Mouse (Mus musculus) CD4-positive, CD25-positive, alpha-beta regulatory T cell, adult 9 weeks (primary cell): ENCODE measurements around the gene Gtf2f2. TPM values are rescaled to one million over a fixed set of nuclear protein-coding genes. Genes with fewer than 3 reads are reported as not detected.

Experiments used
- polyA plus RNA-seq: library from polyadenylated mRNA; unstranded; fragments of 100-300 nt; shearing (Covaris generic); gene quantifications from one replicate; pipeline ENCODE4 v1.2.1, GENCODE M21; 2017

Gene Gtf2f2
- 50.5 TPM for polyA plus RNA-seq

DNA sequence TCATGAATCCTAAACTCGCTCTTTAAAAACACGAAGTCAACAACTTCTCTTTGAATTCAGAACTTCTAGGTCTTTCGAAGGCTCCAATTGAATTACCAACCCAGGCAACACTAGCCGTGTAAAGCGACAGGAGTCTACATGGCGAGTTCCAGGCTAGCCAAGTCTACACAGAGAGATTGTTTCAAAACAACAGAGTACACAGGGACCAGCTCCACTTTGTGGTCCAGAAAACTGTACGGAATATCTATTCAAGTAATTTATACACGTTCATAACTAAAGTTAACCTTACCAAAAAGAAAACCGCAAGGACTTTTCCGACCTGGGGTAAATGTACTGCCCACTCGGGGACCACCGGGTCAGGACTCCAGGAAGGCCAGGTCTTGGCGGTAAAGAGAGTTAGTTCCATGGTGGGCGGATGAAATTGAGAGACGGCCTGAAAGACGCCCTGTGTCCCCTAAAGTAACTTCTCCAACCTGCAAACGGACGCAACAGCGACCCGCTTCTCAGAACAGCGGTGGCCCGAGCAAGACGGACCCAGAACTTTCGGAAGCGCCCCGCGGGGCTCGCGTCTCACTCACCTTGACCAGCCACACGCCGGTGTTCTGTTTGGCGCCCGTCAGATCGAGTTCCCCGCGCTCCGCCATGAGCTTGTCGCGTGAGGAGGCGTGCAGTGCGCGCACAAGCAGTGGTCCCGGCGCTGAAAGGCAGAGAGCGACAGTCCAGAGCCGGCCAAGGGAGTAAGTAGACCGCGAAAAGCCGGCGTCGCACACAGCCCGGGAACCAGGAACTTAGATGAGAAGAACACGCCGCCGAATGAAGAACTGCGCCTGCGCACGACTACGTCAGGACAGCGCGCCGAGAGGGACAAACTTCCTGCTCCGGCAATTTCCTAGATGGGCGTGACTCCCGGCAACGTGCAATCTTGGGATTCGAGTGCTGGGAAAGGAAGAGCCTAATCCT lies at the start of gene Gtf2f2:
TSS of gene Gtf2f2 (minus strand) at position 764 of the 960 bp plus-strand sequence.

GRCm38 (mm10) chr14:75954766-75955165 lies 55.9 kb downstream of the Gtf2f2 start, which contains the start of gene Kctd4:
Gene Kctd4 (plus strand): TSS chr14:75955009.

Other genes with a start within 250 kb of the Gtf2f2 start
- 19.3 TPM for gene Slc25a30, start 223.8 kb downstream of the Gtf2f2 start, polyA plus RNA-seq
- gene Tpt1, start 165.8 kb downstream of the Gtf2f2 start, polyA plus RNA-seq = 1,459 TPM
- gene Kctd4, start 55.9 kb downstream of the Gtf2f2 start, polyA plus RNA-seq = 0.73 TPM
- gene Gpalpp1, start 99.9 kb upstream of the Gtf2f2 start, polyA plus RNA-seq = 20.7 TPM
- 11.5 TPM for gene Nufip1, start 100.0 kb upstream of the Gtf2f2 start, polyA plus RNA-seq